Mouse (Mus musculus): ENCODE measurements around the gene Rbm33. TPM values are rescaled to one million over a fixed set of nuclear protein-coding genes. Genes with fewer than 3 reads are reported as not detected.
A peak's percentile ranks its signal among the peaks of the same experiment; 100 is the strongest.

Rbm33 gene
- total and polyA plus RNA-seq, 3 experiments = 26.4 to 48.4 (median 34.4) TPM

DNA sequence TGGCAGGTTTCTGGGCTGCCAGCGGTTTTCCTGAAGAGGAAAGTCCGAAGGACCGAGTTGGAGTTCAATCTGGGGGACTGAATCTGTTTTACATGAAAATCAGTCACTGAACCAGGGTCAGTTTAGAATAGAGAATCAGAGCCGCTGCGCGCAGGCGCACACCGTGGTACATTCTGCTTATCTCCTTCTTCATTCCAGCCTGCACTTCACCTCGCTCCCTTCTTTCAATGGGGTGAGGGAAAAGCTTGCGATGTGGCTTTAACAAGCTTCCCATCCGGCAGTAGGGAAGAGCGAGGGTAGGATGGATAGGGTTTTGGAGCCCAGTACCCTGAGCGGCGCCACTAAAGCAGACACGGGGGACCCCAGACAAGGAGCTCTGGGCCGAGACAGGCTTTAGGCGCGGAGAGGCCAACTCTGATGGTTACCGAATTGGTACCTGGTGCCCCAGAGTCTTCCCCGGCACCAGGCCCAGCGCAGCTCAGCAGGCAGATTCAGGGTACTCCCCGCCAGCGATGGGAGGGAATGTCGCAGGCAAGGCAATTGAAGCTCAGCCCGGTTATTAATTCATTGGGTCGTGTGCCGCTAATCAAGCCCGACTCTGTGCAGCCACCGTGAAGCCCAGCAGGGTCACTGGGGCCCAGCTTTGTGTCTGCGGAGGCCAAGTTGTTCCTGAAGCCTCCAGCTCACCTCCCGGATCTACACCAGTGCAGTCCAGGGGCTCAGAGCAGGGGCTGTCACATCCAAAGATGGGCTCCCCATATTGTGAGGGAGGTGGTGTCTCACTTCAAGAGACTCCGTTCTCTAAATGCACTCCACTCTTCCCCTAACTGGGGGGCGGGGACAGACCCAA lies 146.0 kb downstream of the Rbm33 start:
- peak; percentile 29 for DNase-seq

DNA sequence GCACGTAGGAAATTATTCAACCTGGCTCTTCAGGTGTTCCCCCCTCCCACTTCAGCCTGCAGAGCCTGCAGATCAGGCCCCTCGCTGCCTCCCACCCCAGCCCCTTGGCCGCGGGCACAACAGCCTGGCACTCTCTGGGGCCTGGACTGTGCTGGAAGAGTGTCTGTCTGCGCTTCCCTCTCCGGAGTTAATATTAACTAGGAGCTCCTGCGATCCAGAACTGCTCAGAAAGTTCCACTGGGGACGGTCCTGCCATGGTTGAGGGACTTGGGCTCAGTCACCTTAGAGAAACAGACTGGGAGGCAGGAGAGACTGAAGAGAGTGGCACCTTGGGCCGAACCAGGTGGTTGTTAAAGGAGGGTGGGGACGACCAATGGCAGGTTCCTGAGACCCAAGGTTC lies 146.7 kb downstream of the Rbm33 start:
- no peak for DNase-seq

DNA sequence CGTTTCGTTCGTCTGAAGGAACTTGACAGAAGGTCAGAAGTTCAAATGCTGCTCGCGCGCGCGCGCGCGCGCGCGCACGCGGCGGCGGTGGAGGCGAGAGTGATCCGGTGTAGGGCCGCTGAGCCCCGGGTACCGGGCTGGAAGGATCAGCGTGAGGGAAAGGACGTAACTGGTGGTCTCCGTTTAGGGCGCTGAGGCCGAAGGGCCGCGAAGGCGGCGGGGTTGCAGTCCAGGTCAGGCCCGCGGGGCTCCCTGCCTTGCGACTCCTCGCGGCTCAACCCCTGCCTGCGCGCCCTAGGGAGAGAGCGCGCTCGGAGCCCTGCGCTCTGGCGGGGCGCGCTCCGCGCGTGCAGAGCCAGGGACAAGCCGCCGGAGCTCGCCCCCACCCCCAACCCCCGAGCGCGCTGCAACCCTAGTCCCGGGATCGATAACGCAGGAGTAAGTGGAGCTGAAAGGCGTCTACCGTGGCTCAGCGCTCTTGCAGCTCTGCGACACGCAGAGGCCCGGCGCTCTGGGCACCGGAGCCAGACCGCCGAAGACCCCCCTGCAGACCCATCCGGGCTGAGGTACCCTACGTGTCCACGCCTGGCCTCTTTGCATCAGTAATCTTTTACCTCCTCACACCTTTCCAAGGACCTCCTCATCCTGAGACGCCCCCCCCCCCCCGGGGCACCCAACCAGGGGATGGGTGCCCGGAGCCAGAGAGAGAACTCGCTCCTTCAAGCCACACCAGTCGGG lies 147.6 kb downstream of the Rbm33 start:
- DNase-seq = peak; percentile 70

DNA sequence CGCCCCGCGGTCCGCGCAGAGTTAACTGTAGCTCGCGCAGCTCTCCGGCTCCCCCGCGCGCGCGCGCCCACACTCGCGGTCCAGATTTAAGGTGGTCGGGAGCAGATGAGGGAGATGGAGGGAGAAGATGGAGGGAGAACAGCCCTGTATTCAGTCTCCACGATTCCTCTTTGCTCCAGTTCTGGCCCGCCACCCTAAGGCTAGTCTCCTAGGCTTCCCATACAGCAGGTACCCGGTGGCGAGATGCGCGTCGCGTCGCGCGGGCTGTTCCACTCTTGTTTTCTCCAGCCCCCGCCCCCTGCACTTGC lies 148.1 kb downstream of the Rbm33 start:
- peak; percentile 78 for DNase-seq

DNA sequence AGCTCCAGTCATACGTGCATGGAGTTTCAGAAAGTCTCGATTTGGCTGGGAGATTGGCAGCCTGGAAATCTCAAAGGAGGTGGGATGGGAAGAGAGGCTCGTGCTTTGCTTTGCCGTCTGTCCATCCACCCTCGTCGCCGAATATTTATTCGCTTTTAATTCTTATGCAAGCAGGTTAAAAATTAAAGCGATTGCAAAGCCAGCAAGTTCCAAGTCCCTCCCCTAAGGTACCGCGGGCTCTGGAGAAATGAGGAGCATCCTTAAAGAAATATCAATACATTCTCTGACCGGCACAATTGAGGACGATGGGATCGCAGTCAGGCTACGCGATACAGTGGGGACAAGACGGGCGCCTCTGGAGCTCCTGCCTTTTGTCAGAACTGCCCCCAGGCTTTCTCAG lies 148.6 kb downstream of the Rbm33 start:
- DNase-seq = peak; percentile 22

DNA sequence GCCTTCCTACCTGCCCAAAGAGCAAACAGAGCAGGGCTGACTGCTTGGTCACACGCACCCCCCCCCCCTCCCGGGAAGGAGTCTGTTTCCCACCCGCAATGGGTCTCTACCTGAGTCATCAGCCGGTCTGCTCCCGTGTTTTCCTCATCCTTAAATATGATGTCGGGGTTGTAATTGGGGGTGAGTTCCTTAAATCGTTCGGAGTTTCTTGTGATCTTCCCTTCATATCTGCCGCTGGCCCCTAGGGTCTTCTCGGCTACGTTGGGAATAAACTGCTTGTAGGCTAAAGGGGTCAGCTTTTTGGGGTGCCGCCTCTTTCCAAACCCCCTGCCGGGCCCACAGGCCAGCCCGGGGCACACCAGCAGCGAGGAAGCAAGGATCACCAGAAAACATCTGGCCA lies 149.4 kb downstream of the Rbm33 start:
- no peak for DNase-seq

DNA sequence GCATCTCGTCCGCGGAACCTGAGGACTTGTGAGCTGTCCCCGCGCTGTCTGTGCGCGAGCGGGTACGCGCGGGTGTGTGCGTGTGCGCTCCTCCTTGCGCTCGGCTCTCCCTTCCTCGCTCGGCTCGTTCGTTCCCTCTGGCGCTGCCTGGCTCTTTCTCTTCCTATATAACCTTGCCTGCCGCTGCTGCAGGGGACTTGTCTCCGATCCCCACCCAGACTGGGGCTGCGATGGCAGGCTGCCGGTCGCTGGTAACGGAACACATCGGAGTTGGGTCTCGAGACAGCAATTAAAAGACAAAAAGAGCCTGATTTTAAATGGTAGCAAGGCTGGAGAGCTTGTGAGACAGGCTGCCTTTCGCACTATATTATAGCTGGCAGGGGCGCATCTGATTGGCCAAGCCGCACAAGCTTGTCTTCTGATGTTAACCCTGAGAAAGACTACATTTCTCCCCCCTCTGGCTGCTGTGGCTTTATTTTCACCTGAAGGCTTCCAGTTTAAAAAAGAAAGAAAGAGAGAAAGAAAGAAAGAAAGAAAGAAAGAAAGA lies 149.9 kb downstream of the Rbm33 start, which contains the start of gene Shh:
Gene Shh (minus strand): TSS at position 497 of the 547 bp plus-strand sequence.
- peak; percentile 53 for DNase-seq

Other genes with a start within 250 kb of the Rbm33 start
- 100 to 1,000 TPM; 113 to 210 TPM for gene Insig1, start 245.8 kb upstream of the Rbm33 start, total RNA-seq (2021)
- 417 and 423 TPM in 2 replicates for gene Insig1, start 245.8 kb upstream of the Rbm33 start, polyA plus RNA-seq (2012; rRNA removed)
- gene En2, start 151.4 kb upstream of the Rbm33 start, total RNA-seq (2021) = under 1 TPM; 0.07 to 0.17 TPM
- 0.12 and 0.19 TPM in 2 replicates for gene En2, start 151.4 kb upstream of the Rbm33 start, polyA plus RNA-seq (2012; rRNA removed)
- gene Cnpy1, start 71.3 kb upstream of the Rbm33 start, total RNA-seq (2021) = not detected
- gene Cnpy1, start 71.3 kb upstream of the Rbm33 start, polyA plus RNA-seq (2012; rRNA removed) = not detected in 2 replicates
- gene Shh, start 150.1 kb downstream of the Rbm33 start, total RNA-seq (2021) = 10 to 100 TPM; 10.4 to 19.4 TPM
- gene Shh, start 150.1 kb downstream of the Rbm33 start, polyA plus RNA-seq (2012; rRNA removed) = 33.1 and 55.6 TPM in 2 replicates